Mouse (Mus musculus) kidney, postnatal 4 days (tissue): ENCODE data around the gene Smyd1.

Experiments
- DNase-seq, 2 experiments: peaks; one replicate each; pipeline ENCODE4 v3.0.0; 2021; ENCODE audit warnings: mixed read lengths in 2 of 2

Smyd1 gene

DNA sequence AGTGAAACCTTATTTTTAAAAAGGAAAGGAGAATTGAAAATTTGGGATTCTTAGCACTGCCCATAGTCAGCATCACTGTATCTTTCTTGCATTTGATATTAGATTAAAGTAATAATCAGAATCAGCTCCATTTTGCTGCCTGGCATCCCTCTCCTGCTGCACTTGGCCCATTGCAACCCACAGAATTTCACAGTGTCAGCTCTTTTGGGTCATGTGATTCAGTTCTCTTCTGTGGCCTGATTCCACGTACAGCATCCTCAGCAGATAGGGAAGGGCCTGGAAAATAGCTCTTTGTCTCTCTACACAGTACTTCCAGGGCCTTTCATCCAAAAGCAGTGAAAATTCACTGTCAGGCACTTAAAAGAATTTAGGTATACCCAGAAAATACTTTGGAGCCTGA lies 64.7 kb downstream of the Smyd1 start:
- no peak for DNase-seq

DNA sequence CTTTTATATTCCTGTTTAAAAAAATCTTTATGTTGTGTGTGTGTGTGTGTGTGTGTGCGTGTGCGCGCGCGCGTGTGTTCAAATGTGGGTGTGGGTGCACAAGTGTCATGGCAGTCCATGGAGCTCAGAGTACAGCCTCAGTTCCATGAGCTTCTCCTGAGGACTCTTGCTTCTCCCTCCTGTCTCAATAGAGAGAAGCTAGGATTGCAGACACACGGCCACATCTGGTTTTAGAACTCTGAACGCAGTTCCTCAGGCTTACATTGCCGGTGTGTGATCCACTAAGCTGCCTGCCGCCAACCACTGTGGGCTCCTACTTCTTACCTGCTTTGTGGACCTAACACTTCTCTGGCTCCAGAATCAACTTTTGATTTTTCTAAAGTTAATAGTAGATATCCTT lies 65.9 kb downstream of the Smyd1 start:
- no peak for DNase-seq

DNA sequence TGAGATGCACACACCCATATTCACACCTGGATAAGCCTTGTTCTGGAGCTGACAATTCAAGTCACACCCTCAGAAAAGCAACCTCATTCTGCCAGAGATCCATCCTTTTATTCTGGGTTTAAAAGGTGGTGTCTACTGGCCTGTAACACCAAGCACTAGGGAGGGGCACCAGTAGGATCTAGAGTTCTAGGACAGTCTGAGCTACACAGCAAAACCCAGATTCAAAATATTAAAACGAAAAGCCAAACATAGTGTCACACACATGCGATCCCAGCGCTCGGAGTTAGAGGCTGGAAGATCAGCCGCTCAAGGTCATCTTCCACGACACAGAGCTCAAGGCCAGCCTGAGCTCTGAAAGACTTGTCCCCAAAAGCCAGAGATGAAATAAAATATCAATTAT lies 67.6 kb downstream of the Smyd1 start:
- no peak for DNase-seq

DNA sequence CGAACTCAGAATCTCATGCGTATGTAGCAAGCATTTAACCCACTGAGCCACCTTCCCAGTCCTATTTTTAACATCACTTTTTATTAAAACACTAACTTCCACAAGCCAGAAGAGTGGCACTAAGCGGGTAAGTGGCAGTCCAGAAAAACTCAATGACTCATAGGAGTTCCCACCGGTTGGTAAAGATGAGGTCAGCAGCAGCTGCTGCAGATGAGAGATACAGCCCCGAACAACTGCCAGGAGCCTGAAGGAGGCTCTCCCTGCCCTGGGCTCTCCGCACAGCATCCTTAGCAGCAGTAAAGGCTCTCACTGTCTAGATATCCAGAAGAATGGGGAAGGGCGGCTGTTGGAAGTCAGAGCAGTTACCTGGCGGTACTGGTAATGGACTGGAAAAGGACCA lies 71.1 kb downstream of the Smyd1 start:
- DNase-seq = no peak

DNA sequence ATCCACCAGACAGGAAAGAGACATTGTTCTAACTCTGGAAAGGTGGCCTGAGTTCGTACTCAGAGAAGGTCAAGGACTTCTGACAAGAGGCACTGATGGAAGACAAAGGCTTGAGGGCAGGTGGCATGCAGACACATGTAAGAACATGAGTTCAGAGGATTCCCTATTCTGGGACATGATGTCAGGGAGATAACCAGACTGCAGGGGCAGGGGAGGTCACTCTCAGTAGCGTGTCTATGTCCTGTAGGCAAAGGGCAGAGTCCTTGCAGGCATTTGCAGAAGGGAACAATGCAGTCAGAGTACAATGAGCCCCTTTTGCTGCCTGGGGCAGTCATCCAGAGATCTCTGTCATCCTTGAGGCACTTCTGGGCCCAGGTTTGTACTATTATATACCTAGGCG lies 72.4 kb downstream of the Smyd1 start:
- DNase-seq = no peak

DNA sequence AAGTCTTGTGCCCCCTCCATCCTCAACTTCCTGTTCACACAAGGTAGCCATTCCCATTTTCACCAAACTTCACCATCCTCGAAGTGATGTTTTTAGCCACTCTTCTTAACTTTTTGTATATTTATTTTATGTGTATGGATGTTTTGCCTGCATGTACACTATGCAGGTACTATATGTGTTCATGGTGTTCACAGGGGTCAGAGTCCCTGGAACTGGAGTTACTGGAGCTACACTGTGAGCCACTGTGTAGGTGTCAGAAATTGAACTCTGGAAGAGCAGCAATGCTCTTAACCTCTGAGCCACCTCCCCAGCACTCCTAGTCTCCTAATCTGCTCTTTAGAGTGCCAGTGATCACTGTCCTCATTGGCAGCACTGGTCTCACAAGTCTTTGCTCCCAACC lies 73.6 kb downstream of the Smyd1 start:
- DNase-seq = no peak

DNA sequence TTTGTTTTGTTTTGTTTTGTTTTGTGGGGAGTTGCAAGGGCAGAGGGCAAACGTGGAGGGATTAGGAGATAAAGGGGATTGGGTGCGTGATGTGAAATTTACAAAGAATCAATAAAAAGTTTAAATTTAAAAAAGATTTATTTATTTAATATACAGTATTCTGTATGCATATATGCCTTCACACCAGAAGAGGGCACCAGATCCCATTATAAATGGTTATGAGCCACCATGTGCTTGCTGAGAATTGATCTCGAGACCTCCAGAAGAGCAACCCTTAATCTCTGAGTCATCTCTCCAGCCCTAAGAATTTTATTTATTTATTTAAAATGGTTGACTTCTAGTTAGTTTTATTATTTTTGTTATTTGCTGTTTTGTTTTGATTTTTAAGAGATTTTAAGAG lies 78.8 kb downstream of the Smyd1 start:
- no peak for DNase-seq

DNA sequence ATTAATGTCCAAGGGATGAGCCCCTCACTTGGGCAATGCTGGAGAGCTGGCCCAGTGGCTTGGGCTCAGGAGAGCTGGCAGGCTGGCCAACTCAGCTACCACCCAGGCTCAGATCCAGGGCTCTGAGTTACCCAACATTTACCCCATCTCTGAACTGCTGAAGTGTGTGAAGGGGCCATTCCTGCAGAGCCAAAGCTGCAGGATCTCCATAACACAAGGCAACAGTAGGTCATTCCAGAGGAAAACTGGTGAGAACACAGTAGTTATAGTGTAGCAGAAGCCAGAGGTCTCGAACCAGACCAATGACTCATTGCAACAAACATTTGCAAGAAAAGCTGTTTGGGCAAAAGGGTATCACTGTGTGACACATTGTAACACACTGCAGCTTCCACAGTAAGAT lies 79.2 kb downstream of the Smyd1 start:
- DNase-seq = no peak

DNA sequence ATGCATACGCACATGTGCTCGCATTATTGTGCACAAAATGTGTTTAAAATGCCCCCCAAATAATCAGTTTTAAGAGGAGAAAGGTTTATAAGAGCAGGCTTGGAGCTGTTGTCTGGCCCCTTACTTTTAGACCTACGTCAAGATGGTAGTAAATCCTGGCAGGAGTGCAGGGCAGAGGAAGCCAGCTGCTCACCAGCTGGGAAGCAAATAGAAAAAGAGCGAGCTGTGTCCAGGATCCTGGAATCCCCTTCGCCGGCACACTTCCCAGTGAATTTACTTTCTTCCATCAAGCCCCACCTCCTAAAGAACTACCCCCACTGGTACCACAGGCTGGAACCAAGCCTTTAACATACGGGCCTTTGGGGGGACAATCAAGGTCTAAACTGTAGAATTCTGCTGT lies 81.2 kb downstream of the Smyd1 start:
- no peak for DNase-seq

DNA sequence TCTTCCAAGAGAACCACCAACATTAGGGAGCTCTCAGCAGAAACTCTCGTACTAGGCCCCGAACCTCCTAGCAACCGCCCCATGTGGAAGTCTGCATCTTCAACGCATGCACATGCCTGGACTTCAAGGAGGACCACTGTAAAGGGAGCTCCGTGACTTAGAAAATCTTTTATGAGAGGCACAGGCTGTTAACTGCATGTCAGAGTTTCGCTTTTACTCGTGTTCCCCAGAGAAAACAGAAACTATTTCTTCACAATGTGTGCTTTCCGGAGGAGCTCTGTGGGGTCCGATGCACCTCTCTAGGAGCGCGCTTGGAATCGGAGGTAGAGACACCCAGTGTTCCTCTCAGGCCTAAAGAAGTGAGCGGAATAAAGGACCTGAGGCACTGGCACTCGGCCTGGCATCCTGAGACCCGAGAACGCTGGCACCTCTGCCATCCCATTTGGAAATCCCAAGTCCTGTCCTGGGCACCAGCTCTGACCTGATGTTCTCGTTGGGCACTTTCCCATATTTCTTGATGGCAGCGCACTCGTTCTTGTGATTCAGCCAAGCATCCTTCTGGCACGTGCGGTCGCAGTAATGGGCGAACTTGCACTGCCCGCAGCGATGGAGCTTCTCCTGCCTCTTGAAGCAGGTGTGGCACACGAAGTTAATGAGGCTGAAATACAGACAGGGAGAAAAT lies 82.8 kb downstream of the Smyd1 start:
- DNase-seq = no peak

DNA sequence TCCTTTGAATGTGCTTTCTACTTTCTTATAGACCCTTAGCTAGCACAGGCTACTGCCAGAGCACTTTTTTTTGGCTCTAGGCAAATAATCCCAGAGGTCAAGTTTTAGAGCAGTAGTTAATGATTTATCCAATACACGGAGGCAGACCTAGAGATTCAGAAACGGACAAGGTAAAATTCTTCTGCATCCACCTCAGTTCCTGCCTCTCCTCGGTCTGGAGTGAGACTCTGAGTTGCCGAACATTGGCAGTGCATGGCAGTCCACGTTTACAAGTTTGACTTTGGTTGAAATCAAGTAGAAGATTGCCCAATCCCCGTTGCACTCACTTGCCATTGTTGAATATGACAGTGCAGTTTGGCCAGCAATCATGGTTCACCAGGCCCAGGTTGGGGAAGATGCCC lies 85.0 kb downstream of the Smyd1 start:
- no peak for DNase-seq

DNA sequence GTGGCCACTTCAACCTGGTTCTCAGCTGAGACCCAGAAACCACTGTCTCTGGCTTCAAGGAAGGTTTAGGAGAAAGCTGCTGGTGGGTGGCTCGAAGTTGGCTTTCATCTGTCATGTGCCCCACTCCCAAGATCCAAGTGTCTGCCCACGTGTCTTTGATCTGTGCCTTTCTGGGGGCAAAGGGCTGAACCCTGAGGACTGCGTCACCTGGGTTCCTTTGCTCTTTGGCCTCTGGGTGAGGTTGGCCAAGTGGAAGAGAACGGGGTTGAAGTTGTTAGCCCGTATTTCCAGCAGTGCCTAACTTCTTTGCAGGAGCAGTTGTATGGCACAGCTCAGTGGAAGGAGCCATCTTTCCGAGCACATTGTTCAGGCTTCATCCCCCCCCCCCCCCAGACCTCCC lies 85.5 kb downstream of the Smyd1 start:
- no peak for DNase-seq

DNA sequence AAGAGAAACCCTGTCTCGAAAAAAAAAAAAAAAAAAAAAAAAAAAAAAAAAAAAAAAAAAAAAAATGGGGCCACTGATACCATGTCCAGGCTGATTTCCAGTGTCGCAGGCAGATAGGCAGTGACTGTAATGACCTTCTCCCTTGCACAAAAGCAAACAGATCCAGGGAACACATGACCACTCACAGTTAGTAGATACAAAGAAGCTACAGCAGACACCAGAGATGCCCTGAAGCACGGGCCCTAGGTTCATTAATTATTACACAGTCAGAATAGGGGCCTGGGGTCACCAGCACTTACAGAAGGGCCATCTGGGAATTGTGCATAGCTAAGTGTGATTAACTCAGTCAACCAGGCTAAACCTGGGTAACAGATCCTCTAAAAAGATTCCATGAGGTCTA lies 86.1 kb downstream of the Smyd1 start:
- DNase-seq = no peak

DNA sequence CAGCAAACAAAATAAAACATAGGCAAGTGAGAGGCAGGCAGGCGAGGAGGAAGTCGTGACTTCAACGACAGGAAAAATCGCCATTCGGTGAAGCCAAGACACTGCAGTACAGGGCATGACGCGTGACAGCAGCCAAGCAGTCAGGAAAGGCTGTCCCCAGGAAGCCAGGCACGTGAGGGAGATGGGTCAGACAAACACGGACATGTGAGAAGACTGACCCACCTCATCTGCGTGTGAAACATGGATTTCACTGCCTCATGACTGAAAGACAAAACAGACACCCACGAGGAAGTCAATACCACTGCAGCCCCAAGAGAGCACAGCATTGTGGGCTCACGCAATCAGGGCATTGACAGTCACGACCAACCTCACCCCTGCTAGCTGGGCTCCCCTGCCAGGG lies 86.9 kb downstream of the Smyd1 start:
- DNase-seq = no peak

DNA sequence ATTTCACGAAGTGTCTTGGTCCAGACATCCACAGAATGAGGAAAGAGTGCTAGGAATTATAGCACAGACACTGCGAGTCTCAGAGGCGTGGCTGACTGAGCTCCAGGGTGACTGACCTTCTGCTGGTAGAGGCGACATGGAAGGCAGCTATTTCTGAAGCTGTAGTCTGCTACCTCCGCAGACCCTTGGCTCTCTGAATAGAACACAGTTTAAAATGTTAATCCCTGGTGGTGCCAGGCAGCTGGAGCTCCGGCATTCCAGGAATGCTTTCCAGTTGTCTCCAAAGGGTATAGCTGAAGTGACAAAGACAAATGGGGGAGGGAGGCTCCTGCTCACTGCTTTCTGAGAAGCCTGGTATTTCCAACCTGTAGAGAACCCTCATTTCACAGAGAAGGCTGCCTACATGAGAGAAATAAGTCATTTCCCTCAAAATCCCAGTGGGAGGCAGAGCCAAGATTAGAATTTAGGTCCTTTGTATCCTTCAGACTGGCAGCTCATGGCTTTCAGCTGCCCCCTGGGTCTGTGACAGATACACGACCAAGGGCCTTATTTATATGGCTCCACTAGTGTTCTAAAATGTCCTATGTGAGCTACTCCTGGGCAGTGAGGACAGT lies 94.8 kb downstream of the Smyd1 start:
- peak; percentile 17 to 39 for DNase-seq

DNA sequence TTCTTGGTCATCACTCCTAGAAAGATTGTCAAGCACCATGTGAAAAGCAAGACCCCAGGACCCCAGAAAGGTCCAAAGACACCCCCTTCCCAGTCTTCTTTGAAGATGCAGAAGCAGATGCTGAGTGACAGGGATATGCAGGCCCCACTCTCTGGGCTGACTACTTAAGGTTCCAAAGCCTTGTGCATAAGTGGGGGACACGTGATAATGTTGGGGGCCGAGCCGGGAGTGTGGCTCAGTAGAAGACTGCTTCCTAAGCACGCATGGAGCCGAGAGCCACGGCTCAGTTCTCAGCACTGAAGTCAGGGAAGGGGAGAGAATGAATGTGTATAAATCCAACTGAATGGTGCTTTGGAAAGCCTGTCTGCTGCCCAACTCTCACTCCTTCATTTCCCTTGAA lies 95.5 kb downstream of the Smyd1 start:
- DNase-seq = no peak

DNA sequence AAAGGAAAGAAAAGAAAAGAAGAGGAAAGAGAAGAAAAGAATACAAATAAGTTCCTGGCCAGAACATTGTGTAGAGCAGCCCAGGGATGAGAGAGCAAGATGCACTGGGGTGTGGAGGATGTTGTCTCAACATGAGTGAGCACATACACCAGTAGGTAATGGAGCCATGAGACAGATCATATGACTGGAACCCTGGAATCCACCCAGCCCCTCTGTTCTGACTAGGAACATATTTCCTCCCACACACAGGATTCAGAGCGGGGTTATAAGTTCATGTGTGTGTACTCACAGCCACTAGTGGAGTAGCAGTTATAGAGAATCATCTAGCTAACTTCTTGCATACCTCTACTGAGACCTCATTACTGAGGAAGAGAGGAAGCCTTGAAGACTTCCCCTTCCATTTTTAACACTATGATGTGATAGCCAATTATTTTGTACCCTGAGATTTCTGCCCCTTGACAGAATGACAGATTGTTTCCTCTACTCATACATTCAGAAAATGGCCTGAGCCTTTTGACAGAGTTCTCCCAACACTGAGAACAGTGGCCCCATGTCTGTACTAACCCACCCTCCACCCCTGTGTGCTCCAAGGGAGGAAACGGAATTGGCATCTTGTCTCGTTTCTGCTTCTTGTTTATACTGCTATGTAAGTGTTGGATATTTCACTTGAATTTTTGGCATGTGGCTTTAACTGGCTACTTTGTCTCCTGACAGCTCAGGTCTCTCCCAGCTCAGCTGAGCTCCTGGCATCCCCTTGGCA lies 97.7 kb downstream of the Smyd1 start:
- DNase-seq = no peak

DNA sequence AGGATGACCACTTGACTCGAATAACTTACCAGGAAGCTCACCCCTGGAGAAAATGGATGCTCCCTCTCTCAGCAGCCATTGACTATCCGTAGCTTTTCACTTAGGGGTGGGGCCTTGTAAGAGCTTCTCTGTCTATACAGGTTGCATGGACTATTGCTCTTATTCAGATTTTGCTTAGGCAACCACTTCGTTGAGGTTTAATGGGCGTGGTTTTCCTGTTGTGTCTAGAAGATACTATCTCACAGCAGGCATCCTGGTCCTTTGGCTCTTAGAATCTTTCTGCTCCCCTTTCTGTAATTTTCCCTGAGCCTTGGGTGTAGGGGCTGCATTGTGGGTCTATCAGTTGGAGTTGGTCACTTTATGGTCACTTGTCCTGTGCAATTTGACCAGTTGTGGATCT lies 100.5 kb downstream of the Smyd1 start:
- DNase-seq = no peak

DNA sequence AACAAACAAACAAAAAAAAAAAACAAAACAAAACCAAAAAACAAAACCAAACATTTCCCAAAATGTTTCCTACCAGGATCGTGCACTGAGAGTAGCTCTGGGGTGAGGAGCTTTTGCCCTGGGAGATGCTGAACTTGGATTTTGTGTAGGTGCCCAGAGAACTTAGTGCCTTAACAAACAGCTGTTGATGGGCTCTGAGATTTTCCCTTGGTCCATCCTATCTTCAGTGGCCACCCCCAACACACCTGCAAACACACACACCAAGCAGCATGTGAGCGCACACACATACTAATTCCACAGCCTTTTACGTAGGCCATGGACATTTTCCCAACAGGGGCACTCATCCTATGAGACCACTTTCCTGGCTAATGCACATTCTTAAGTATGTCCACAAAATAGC lies 109.6 kb downstream of the Smyd1 start:
- no peak for DNase-seq

DNA sequence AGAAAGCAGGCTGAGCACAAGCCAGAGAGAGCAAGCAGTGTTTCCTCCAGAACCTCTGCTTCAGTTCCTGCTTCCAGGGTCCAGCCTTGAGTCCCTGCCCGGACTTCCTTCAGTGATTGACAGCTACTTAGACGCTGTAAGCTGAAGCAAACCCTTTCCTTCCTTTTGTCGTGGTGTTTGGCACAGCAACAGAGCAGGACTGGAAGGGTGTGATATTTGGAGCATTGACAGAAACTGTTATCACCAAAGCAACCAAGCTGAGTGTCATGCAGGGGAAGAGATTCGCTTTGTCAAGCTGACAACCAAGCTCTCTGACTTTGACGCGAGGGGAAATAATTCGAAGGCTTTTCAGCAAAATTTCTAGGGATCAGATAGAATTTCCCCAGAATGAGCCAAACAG lies 110.1 kb downstream of the Smyd1 start:
- no peak for DNase-seq

DNA sequence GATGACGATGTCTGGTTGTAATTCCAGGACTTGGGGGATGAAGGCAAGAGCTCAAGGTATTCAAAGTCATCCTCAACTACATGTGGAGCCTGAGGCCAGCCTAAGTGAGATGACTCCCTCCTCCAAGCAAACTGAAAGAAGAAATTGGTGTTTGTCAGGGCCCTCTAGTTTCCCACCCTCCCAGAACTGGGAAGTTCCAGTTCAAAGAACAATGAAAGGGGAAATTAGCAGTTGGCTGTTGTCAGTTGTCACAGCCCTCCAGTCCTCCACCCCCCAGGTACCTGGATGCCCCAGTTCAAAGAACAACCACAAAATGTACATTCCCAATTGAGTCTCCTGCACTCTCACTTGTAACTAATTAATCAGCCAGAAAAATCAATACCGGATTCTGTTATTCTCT lies 113.3 kb downstream of the Smyd1 start:
- DNase-seq = no peak

DNA sequence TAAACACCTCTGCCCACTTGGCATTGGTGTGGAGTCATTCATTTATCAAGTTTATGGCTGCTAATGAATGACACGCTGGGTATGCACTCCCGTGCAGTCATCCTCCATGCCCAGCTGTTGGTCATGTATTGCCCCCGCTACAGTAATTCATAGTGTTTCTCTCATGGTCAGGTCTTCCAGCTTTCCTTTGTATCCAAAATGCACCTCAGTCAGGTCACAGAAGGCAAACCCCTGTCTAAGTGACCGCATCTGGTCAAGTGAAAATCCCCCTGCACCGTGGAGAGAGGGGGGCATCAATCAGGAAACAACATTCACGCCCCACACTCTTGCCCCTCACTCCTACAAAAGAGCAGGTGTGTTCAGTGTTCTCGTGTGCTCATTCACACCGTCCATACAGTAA lies 117.9 kb downstream of the Smyd1 start:
- no peak for DNase-seq

DNA sequence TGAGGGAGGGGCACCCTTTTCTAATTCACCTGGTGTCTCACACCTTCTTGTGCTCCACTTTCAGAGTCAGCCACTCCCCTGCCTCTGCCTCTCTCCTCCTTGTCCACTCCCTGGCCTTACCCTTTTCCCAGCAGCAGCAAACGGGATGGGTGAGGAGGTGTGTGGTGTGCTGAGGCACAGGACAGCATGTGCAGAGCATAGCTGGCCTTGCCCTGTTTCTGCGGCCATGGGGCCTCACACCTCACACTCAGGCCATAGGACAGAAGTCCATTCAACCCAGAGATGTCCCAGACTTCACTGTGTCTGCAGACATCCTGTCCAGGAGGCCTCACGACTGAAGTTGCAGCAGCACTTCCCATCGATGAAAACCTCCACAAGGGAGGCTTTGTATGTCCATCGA lies 118.4 kb downstream of the Smyd1 start:
- no peak for DNase-seq

DNA sequence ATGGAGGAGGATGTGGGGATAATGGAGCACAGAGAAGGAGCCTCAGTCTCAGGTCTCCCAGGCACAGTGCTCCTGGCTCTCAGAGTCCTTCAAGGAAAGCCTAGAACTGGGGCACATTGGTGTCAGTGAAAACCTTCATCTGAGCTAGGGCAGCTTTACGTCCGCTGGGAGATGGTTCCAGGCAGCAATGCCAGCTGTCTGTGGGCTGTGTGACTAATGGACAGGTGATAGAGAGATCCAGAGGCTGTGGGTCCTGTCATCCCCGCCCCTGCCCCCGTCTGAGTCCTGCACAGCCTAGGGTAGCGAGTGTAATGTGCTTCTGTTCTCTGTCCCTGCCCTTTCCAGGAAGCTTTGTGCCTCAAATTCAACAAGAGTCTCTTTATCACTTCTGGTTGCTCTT lies 120.1 kb downstream of the Smyd1 start:
- no peak for DNase-seq

DNA sequence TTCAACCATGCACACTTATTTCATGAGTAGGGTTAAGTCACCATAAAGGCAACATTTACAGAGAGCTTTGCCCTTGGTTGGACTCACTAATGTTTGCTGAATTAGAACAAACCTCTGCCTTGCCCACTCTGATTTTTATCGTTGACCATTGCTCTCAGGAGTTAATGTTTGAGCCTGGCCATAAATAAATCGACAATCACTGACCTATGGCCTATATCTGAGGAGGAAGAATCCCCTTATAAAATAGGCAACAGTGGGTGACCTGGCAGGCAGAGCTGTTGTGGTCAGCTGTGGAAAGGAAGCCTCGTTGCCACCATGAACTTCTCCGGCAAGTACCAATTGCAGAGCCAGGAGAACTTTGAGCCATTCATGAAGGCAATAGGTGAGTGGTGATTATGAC lies 122.4 kb downstream of the Smyd1 start, which contains the start of gene Fabp1:
Gene Fabp1 (plus strand): TSS at position 216 of the 400 bp plus-strand sequence.
- no peak for DNase-seq
